ENCODE assay signal across 7 mouse cellular contexts in the genomic region with DNA sequence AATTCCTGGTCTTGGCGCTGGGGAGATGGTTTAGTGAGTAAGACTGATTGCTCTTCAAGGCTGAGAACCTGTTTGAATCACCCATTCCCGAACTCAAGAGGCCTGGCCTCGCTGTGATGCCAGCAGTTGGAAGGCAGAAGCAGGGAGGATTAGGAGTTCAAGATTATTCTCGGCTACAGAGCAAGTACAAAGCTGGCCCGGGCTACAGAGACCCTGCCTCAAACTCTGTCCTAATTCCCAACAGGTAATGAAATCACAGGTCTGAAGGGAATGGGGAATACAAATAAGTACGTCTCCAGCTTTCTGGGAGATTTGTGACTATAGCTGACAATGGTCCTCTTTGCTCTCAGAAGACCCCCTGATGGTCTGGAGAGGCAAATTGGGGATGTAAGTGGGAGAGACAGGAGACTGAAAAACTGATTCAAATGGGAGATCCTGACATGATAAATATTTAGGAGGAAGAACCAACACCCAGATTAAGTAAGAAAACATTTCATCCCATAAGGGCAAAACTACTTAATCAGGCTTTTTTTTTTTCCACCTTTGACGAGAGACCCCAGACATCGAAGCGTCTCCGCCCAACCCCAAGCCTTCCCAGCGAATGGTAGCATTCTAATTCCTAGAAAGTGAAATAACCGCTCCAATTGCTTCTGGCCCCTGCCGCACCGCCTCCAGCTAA. TPM values are rescaled to one million over a fixed set of nuclear protein-coding genes. Genes with fewer than 3 reads are reported as not detected.
DNase-seq lines count a peak whose midpoint lies in the region; ATAC-seq and TF ChIP-seq lines count a peak whose summit lies in the region.

No protein-coding gene starts in this region.

- H3K4me3 ChIP-seq in lung, embryonic 16.5 days (ENCODE audit: low read length): peak overlapping the region; percentile 83
- peak overlapping the region; percentile 53 for H3K4me3 ChIP-seq in bone marrow macrophage, adult 2 months (ENCODE audit: insufficient read depth, low read length)
- peak overlapping the region; percentile 94 for H3K4me3 ChIP-seq in forebrain, embryonic 16.5 days (replicated peaks; ENCODE audit: low read length)
- peak overlapping the region; percentile 40 for H3K4me3 ChIP-seq in macrophage (ENCODE audit: inconsistent target)

- DNase-seq in lung, postnatal 25 days (ENCODE audit: low spot score): no peak
- no peak for DNase-seq in left cerebral cortex, postnatal 4 days

- peak overlapping the region; percentile 53 for H3K9ac ChIP-seq in lung, embryonic 16.5 days (ENCODE audit: low read length)
- H3K9ac ChIP-seq in forebrain, embryonic 16.5 days (replicated peaks; ENCODE audit: low read depth, low read length): peak overlapping the region; percentile 57

- intact Hi-C loops in left cerebral cortex, postnatal 4 days (cut with DNase I): loop anchor here (10.0 kb wide), 1 partner anchor 65 kb away; no protein-coding TSS in a partner anchor

- H3K9me3 ChIP-seq in lung, embryonic 16.5 days (ENCODE audit: control insufficient read depth, low read length): no peaks in the 10 kb centered on the region
- H3K9me3 ChIP-seq in forebrain, embryonic 16.5 days (ENCODE audit: control insufficient read depth, low read length): no peaks in the 10 kb centered on the region

- TF ChIP-seq CTCF in bone marrow macrophage, adult 2 months (IDR thresholded peaks at IDR 0.05; ENCODE audit: low read depth, low read length): no peak

- peaks cover 34% of the 10 kb centered on the region for H3K79me2 ChIP-seq in macrophage (ENCODE audit: inconsistent target)

- H3K36me3 ChIP-seq in lung, embryonic 16.5 days (ENCODE audit: control insufficient read depth, insufficient read depth, low read length): no peaks in the 10 kb centered on the region
- no peaks in the 10 kb centered on the region for H3K36me3 ChIP-seq in forebrain, embryonic 16.5 days (ENCODE audit: control insufficient read depth, insufficient read depth)
- no peaks in the 10 kb centered on the region for H3K36me3 ChIP-seq in macrophage (ENCODE audit: inconsistent target)

- H3K4me1 ChIP-seq in lung, embryonic 16.5 days (replicated peaks; ENCODE audit: control insufficient read depth, insufficient read depth, low read length): peaks cover 22% of the 10 kb centered on the region
- peaks cover 28% of the 10 kb centered on the region for H3K4me1 ChIP-seq in bone marrow macrophage, adult 2 months (ENCODE audit: control insufficient read depth, insufficient read depth, low read length)
- H3K4me1 ChIP-seq in forebrain, embryonic 16.5 days (replicated peaks; ENCODE audit: control insufficient read depth, insufficient read depth, low read length): peaks cover 18% of the 10 kb centered on the region

- H3K27me3 ChIP-seq in lung, embryonic 16.5 days (ENCODE audit: control insufficient read depth, insufficient read depth, low read depth, low read length): no peaks in the 10 kb centered on the region
- H3K27me3 ChIP-seq in forebrain, embryonic 16.5 days (replicated peaks; ENCODE audit: control insufficient read depth, insufficient read depth, low read length): no peaks in the 10 kb centered on the region

- no peak for ATAC-seq in lung, embryonic 16.5 days (ENCODE audit: low read depth)
- ATAC-seq in forebrain, embryonic 16.5 days: no peak
- ATAC-seq in frontal cortex, adult (ENCODE audit: low TSS enrichment): no peak

- TF ChIP-seq POLR2A in bone marrow macrophage, adult 2 months (IDR thresholded peaks at IDR 0.05; ENCODE audit: borderline replicate concordance, low read depth, low read length): peak; percentile 63; the same call in 1 of the 2 replicates

- H3K4me2 ChIP-seq in lung, embryonic 16.5 days (ENCODE audit: low read depth, low read length): peak overlapping the region; percentile 60
- H3K4me2 ChIP-seq in forebrain, embryonic 16.5 days (ENCODE audit: low read length): peak overlapping the region; percentile 51

- H3K27ac ChIP-seq in lung, embryonic 16.5 days (ENCODE audit: low read length): 0 out of 2 replicates have a peak overlapping the region, but pooled peaks have one; percentile 15
- H3K27ac ChIP-seq in bone marrow macrophage, adult 2 months (ENCODE audit: insufficient read depth, low read depth, low read length): peak overlapping the region; percentile 32; the same call in 1 of the 2 replicates
- H3K27ac ChIP-seq in forebrain, embryonic 16.5 days (ENCODE audit: low read length): peak overlapping the region; percentile 52
- peak overlapping the region; percentile 38; the same call in 1 of the 2 replicates for H3K27ac ChIP-seq in macrophage

- 5% methylated on average over 14 of the region's 14 CpGs for WGBS in lung, embryonic 16.5 days
- 4% methylated on average over 14 of the region's 14 CpGs for WGBS in forebrain, embryonic 16.5 days
- 23% methylated on average over 14 of the region's 14 CpGs for WGBS in macrophage (ENCODE audit: missing documents)

RNA-seq across cellular contexts. Expression of a gene that starts 0.8 kb away (rescaled TPM):
- 38.7 and 43.4 TPM in 2 replicates for polyA plus RNA-seq in lung, embryonic 16.5 days (2015; fragmentation: Nextera tagmentation; extraction: Ambion mirVana)
- 108 and 129 TPM in 2 replicates for polyA plus RNA-seq in bone marrow macrophage, adult 2 months (2012; ENCODE audit: insufficient read depth, insufficient read length, missing spikeins)
- 35.0 and 47.7 TPM in 2 replicates for polyA plus RNA-seq in forebrain, embryonic 16.5 days (2015; fragmentation: Nextera tagmentation; extraction: Ambion mirVana)
- 10 to 100 TPM; 39.9 to 68.0 (median 57.2) TPM for total RNA-seq in macrophage (2018; cell fraction: chromatin; rRNA removed)
- 100 to 1,000 TPM in 22 of 26 experiments, 10 to 100 TPM in 4; 92.8 to 124 (median 110) TPM for total RNA-seq in macrophage (2018; cell fraction: cytosol; rRNA removed)
- total RNA-seq in macrophage (2018; cell fraction: nucleus; rRNA removed): 10 to 100 TPM; 39.2 to 77.8 (median 55.0) TPM
- polyA plus RNA-seq in macrophage (2018): 115 to 167 TPM (median 115 TPM) in 3 replicates
- 100 to 1,000 TPM; 139 to 160 TPM for total RNA-seq in left cerebral cortex, postnatal 4 days (2021)

RNA-seq across cellular contexts. Expression of a gene that starts 1.1 kb away (rescaled TPM):
- polyA plus RNA-seq in lung, embryonic 16.5 days (2015; fragmentation: Nextera tagmentation; extraction: Ambion mirVana): not detected in 2 replicates
- not detected in 2 replicates for polyA plus RNA-seq in bone marrow macrophage, adult 2 months (2012; ENCODE audit: insufficient read depth, insufficient read length, missing spikeins)
- 0.73 and 0.94 TPM in 2 replicates for polyA plus RNA-seq in forebrain, embryonic 16.5 days (2015; fragmentation: Nextera tagmentation; extraction: Ambion mirVana)
- not detected for total RNA-seq in macrophage (2018; cell fraction: chromatin; rRNA removed)
- not detected for total RNA-seq in macrophage (2018; cell fraction: cytosol; rRNA removed)
- not detected for total RNA-seq in macrophage (2018; cell fraction: nucleus; rRNA removed)
- polyA plus RNA-seq in macrophage (2018): not detected in 3 replicates
- total RNA-seq in left cerebral cortex, postnatal 4 days (2021): 1 to 10 TPM in 1 of 2 experiments, not detected in 1; 1.1 TPM

RNA-seq across cellular contexts. Expression of a gene that starts 20.3 kb away (rescaled TPM):
- polyA plus RNA-seq in lung, embryonic 16.5 days (2015; fragmentation: Nextera tagmentation; extraction: Ambion mirVana): not detected in 2 replicates
- not detected in 2 replicates for polyA plus RNA-seq in bone marrow macrophage, adult 2 months (2012; ENCODE audit: insufficient read depth, insufficient read length, missing spikeins)
- not detected in 2 replicates for polyA plus RNA-seq in forebrain, embryonic 16.5 days (2015; fragmentation: Nextera tagmentation; extraction: Ambion mirVana)
- not detected for total RNA-seq in macrophage (2018; cell fraction: chromatin; rRNA removed)
- not detected for total RNA-seq in macrophage (2018; cell fraction: cytosol; rRNA removed)
- not detected for total RNA-seq in macrophage (2018; cell fraction: nucleus; rRNA removed)
- not detected in 3 replicates for polyA plus RNA-seq in macrophage (2018)
- not detected for total RNA-seq in left cerebral cortex, postnatal 4 days (2021)

Comparison
In these comparisons a context has a peak if more than half of its experiments do, and no peak if none do; other contexts are left out.
1. H3K4me3 ChIP-seq: peak in every context shown above with its lines; median percentile 94 in forebrain, embryonic 16.5 days; 83 in lung, embryonic 16.5 days; 53 in bone marrow macrophage, adult 2 months; 40 in macrophage.